Mouse (Mus musculus): Measurements from ENCODE around the gene Vmn2r11.
"Not testable (repeated sequence)": the region's sequence is repeated elsewhere in the genome, so short reads cannot be mapped to it uniquely, and the experiment has no call there.

Vmn2r11 gene

DNA sequence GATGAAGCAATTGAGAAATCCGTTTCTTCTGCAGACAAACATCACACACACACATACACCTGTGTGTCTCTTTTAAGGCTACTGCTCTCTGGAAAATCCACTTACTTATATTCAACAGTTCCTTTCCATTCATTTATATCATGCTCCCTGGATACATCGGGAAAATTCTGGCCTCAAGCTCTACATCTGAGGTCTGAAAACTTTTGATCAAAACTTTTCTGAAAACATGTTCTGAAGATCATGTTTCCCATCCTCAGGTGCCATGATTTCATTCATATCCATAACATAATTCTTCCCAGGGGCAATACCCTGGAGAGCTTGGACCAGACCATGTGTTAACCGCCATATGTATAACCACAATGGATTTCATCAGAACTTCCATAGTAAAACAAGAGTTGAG is at the start of gene Vmn2r11:
TSS of gene Vmn2r11 (minus strand) at position 101 of the 400 bp plus-strand sequence.
- DNase-seq (ENCODE audit: low spot score in 2 of 2) = not testable (repeated sequence)

DNA sequence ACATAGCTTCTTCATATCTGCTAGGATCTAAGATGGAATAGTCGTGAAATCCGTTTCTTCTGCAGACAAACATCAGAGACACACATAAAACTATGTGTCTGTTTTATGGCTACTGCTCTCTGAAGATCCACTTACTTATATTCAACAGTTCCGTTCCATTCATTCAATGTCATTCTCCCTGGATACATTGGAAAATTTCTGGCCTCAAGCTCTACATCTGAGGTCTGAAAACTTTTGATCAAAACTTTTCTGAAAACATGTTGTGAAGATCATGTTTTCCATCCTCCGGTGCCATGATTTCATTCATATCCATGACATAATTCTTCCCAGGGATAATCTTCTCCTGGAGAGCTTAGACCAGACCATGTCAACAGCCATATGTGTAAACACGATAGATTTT is 38.5 kb upstream of the Vmn2r11 start, which contains the start of gene Vmn2r12:
TSS of gene Vmn2r12 (minus strand) at position 101 of the 400 bp plus-strand sequence.
- not testable (repeated sequence) for DNase-seq (ENCODE audit: low spot score in 2 of 2)

DNA sequence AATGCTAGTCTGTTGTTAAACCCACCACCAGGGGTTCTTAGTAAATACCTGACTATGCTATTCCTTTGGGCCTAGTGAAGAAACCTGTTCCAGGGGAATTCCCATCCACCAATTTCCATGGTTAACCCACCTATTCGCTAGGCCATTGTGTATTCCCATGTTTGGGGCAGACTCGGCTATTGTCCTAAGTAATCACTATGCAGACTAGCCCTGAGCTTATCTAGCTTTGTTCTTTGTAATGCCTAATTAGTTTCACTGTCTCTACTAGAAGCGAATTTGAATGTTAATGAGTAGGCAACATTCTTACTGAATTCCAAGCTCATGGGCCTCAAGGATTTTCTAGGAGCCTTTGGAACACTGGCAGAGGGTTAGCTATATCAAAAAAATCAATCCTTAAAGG is 37.1 kb upstream of the Vmn2r11 start:
- not testable (repeated sequence) for DNase-seq (ENCODE audit: low spot score in 2 of 2)

DNA sequence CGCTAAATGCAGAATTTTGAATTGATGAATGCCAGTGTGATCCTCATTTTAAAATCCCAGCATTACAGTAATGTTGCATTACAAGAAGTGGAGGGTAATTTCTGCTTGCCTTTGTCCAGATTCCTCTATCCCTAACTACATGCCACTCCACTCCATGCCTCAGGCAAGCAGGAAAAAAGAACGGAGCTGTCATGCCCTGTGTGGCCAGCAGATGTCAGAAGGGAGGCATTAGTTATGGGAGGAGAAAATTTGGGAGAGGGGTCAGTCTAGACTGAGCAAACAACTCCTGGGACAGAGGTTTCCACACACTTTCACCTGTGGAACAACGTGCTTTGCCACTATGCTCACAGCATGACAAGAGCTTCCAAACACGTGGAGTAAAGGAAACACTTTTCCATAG is 12.6 kb upstream of the Vmn2r11 start:
- DNase-seq (ENCODE audit: low spot score in 2 of 2) = not testable (repeated sequence)

DNA sequence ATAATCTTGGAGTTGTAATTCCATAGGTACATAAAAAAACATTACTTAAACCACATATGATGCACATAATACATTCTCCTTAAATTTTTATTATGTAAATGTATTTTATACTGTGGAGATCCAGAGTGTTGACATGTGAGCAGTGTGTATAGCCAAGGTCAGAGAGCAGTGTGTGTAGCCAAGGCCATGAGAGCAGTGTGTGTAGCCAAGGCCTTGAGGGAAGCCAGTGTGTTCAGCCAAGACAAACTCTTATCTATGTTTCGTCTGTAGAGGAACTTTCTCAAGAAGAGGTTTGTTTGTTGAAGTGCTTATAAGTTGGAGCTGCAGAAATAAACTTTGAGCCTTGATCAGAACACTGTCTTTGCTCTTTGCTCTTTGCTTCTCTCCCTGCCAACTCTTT is 4.1 kb downstream of the Vmn2r11 start:
- DNase-seq (ENCODE audit: low spot score in 2 of 2) = no peak

DNA sequence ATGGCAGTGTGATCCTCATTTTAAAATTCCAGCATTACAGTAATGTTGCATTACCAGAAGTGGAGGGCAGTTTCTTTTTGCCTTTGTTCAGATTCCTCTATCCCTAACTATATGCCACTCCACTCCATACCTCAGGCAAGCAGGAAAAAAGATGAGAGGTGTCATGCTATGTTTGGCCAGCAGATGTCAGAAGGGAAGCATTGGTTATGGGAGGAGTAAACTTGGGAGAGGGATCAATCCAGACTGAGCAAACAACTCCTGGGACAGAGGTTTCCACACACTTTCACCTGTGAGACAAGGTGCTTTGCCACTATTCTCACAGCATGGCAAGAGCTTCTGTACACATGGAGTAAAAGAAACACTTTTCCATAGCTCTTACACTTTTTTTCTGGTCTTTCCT is 26.8 kb downstream of the Vmn2r11 start:
- DNase-seq (ENCODE audit: low spot score in 2 of 2) = no peak

DNA sequence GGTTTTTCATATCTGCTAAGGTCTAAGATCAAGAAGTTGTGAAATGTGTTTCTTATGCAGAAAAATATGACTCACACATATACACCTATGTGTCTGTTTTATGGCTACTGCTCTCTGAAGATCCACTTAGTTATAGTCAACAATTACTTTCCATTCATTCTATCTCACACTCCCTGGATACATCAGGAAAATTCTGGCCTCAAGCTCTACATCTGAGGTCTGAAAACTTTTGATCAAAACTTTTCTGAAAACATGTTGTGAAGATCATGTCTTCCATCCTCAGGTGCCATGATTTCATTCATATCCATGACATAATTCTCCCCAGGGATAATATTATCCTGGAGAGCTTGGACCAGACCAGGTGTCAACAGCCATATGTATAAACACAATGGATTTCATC is 52.9 kb downstream of the Vmn2r11 start, which contains the start of gene Vmn2r10:
TSS of gene Vmn2r10 (minus strand) at position 101 of the 400 bp plus-strand sequence.
- DNase-seq (ENCODE audit: low spot score in 2 of 2) = not testable (repeated sequence)
